Mouse (Mus musculus) testis, adult 2 months (tissue): ENCODE data around the gene Sh3pxd2a.

Source experiments
- CTCF ChIP-seq: fragments of 200-500 bp; IDR thresholded peaks from 2 replicates; pipeline ENCODE4 v1.5.1; 2012; ENCODE audit warnings: low read depth, mild to moderate bottlenecking, inconsistent platforms, low read length, moderate library complexity; ENCODE audit not compliant: control insufficient read depth, insufficient read depth, insufficient replicate concordance
- POLR2A ChIP-seq: fragments of 200-500 bp; IDR thresholded peaks from 2 replicates; pipeline ENCODE4 v1.6.1; 2012; ENCODE audit warnings: low read depth, mild to moderate bottlenecking, inconsistent platforms, low read length, moderate library complexity; ENCODE audit not compliant: control insufficient read depth

DNA sequence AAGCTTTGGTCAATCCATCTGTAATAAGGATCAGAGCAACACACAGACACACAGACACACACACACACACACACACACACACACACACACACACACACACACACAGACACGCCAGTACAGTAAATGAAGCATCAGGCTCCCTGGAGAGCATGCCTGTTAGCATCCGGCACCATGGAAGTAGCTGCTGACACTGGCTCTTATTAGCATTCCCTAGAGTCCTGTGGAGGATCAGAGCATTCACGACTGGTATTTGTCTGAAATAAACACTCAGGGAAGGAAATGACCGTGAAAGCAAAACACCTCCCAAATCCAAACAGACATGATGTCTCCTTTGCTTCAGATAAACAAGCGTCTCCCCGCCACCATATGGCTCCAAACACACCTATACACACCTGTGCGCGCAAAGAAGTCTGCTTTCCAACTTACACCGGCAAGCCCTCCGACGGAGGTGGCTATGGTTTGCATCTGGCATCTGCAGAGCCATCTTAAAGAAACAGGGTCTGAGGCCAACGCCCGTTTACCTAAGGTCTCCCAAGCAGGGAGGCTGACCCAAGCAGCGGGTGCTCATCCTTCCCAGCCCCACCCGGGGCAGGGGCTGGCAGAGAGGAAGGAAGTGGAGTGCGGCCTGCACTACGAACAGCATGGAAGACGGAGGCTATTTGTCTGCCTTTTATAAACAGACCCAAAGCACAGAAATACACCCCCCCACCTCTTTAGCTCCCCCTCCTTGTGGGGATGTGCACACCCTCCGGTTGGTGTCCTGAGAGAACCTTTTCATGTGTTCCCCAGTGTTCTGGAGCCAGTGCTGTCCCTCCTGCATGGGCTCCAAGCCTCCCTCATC lies 3.9 kb downstream of the Sh3pxd2a start:
- TF ChIP-seq CTCF (no peak), POLR2A (no peak)
